8 mouse cellular contexts compared by ENCODE assay signal in the genomic region with DNA sequence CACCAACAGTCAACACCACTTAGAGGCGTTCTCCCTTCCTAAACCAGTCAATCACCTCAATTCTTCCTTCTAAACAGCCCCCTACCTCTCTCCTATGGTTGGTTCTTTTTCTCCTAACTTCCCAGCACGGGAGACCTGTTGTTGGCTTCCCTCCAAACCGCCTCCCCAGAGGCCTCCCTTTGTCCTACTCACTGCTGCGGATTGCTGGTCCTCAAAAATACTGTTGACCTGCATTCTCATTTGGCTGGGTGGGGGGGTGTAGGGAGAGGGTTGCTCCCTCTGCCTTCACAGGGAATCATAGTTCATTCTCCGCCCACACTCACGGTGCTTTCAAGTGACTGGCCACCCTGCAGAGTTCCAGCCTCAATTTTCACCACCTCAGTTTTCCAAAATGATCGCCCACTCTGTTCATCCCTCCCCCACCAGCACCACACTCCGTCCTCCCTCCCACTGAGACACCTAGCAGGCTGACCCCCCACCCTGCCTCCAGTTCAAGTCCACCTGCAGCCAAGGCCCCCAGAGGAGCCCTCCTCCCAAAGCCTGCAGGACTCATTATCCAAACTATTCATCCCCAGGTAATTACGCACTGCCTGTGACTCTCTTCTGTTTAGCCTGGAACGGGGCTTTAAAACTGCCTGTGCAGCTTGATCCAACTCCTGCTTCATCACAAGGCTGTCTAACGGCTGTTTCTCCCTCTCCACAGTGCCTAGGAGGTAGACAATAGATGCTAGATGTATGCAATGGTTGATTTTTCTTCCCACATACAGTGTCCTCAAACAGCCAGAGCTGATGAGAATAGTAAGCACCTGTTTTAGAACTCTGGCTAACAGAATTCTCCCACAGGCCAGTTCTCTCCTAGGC. TPM values are rescaled to one million over a fixed set of nuclear protein-coding genes. Genes with fewer than 3 reads are reported as not detected.
DNase-seq lines count a peak whose midpoint lies in the region; ATAC-seq and TF ChIP-seq lines count a peak whose summit lies in the region.

No protein-coding gene starts in this region.

- no peak for ATAC-seq in heart, embryonic 12.5 days (ENCODE audit: insufficient number of reproducible peaks, low FRiP score)
- ATAC-seq in kidney, embryonic 16.5 days (ENCODE audit: low FRiP score, low TSS enrichment) = no peak

- peak overlapping the region; percentile 98 for H3K27ac ChIP-seq in left cerebral cortex, adult 2 months
- peak overlapping the region; percentile 84 for H3K27ac ChIP-seq in heart, embryonic 12.5 days (ENCODE audit: poor library complexity, severe bottlenecking)
- H3K27ac ChIP-seq in kidney, embryonic 16.5 days (ENCODE audit: low read length) = peak overlapping the region; percentile 91

- no peaks in the 10 kb centered on the region for H3K9me3 ChIP-seq in heart, embryonic 12.5 days (replicated peaks)
- H3K9me3 ChIP-seq in kidney, embryonic 16.5 days (ENCODE audit: low read length) = no peaks in the 10 kb centered on the region

- H3K9ac ChIP-seq in heart, embryonic 12.5 days = peak overlapping the region; percentile 85
- peak overlapping the region; percentile 82 for H3K9ac ChIP-seq in kidney, embryonic 16.5 days (replicated peaks; ENCODE audit: low read length)

- H3K4me3 ChIP-seq in left cerebral cortex, adult 2 months = peak overlapping the region; percentile 54
- peak overlapping the region; percentile 54; the same call in 1 of the 2 replicates for H3K4me3 ChIP-seq in heart, embryonic 12.5 days
- H3K4me3 ChIP-seq in kidney, embryonic 16.5 days (ENCODE audit: low read length) = peak overlapping the region; percentile 58

- no peaks in the 10 kb centered on the region for H3K36me3 ChIP-seq in heart, embryonic 12.5 days
- H3K36me3 ChIP-seq in kidney, embryonic 16.5 days (ENCODE audit: insufficient read depth, low read length) = no peaks in the 10 kb centered on the region

- peak overlapping the region; percentile 91 for H3K4me2 ChIP-seq in heart, embryonic 12.5 days
- H3K4me2 ChIP-seq in kidney, embryonic 16.5 days (replicated peaks; ENCODE audit: low read depth, low read length) = peak overlapping the region; percentile 92

- WGBS in heart, embryonic 12.5 days = 29% methylated on average over 11 of the region's 11 CpGs
- 16% methylated on average over 11 of the region's 11 CpGs for WGBS in kidney, embryonic 16.5 days

- no peak for TF ChIP-seq CTCF in left cerebral cortex, adult 2 months (IDR thresholded peaks at IDR 0.05)

- H3K27me3 ChIP-seq in heart, embryonic 12.5 days (replicated peaks) = no peaks in the 10 kb centered on the region
- H3K27me3 ChIP-seq in kidney, embryonic 16.5 days (ENCODE audit: insufficient read depth, low read length) = no peaks in the 10 kb centered on the region

- intact Hi-C loops in left cerebral cortex, adult 2 months (cut with DNase I) = no loop called here

- peak in 1 of 2 experiments; percentile 19 for DNase-seq in left cerebral cortex, adult 2 months (ENCODE audit: extremely low spot score in 1 of 2, low spot score in 2 of 2)
- DNase-seq in left cerebral cortex, adult 8-10 months (ENCODE audit: low spot score in 2 of 2) = no peak
- peak; percentile 67 for DNase-seq in cerebellum, adult 8-10 months
- peak; percentile 36 for DNase-seq in lung, postnatal 36 days
- no peak for DNase-seq in ovary, postnatal 14 days (ENCODE audit: low spot score)
- no peak for DNase-seq in layer of hippocampus, adult 11-12 months (ENCODE audit: low spot score)

- peaks cover 65% of the 10 kb centered on the region for H3K4me1 ChIP-seq in heart, embryonic 12.5 days (replicated peaks)
- H3K4me1 ChIP-seq in kidney, embryonic 16.5 days (ENCODE audit: insufficient read depth, low read length) = peaks cover 50% of the 10 kb centered on the region

RNA-seq across cellular contexts. Expression of gene Atp23, which starts 26.2 kb away (rescaled TPM):
- total RNA-seq in left cerebral cortex, adult 2 months (2021) = 10 to 100 TPM; 11.7 TPM
- 10 to 100 TPM; 10.5 to 13.4 (median 11.8) TPM for total RNA-seq in left cerebral cortex, adult 8-10 months (2022)
- polyA plus RNA-seq in heart, embryonic 12.5 days (2016; fragmentation: Nextera tagmentation; extraction: Ambion mirVana) = 8.2 and 10.0 TPM in 2 replicates
- polyA plus RNA-seq in kidney, embryonic 16.5 days (2015; fragmentation: Nextera tagmentation; extraction: Ambion mirVana) = 16.5 and 18.4 TPM in 2 replicates

RNA-seq across cellular contexts. Expression of gene Ctdsp2, which starts 51.2 kb away (rescaled TPM):
- total RNA-seq in left cerebral cortex, adult 2 months (2021) = 10 to 100 TPM; 79.4 to 83.8 TPM
- 10 to 100 TPM; 74.8 to 83.4 (median 82.5) TPM for total RNA-seq in left cerebral cortex, adult 8-10 months (2022)
- 54.0 and 54.6 TPM in 2 replicates for polyA plus RNA-seq in heart, embryonic 12.5 days (2016; fragmentation: Nextera tagmentation; extraction: Ambion mirVana)
- polyA plus RNA-seq in kidney, embryonic 16.5 days (2015; fragmentation: Nextera tagmentation; extraction: Ambion mirVana) = 70.5 and 76.1 TPM in 2 replicates

Comparison
In these comparisons a context has a peak if more than half of its experiments do, and no peak if none do; other contexts are left out.
1. DNase-seq: peak in cerebellum, adult 8-10 months (single experiment) and lung, postnatal 36 days (single experiment); none in left cerebral cortex, adult 8-10 months (0 of 2), ovary, postnatal 14 days (single experiment) and layer of hippocampus, adult 11-12 months (single experiment).
2. Peak in every context shown above with its lines, with median percentiles within 50 percentile points of each other: H3K27ac ChIP-seq and H3K4me3 ChIP-seq.